Mouse (Mus musculus) heart, postnatal 25 days (tissue): ENCODE measurements around the gene Gm3468. TPM values are rescaled to one million over a fixed set of nuclear protein-coding genes. Genes with fewer than 3 reads are reported as not detected.
A peak's percentile ranks its signal among the peaks of the same experiment; 100 is the strongest.
"Not testable (repeated sequence)": the region's sequence is repeated elsewhere in the genome, so short reads cannot be mapped to it uniquely, and the experiment has no call there.

Experiments
- DNase-seq: peaks from one replicate; pipeline ENCODE4 v3.0.0; 2022; ENCODE audit warnings: low spot score
- intact Hi-C: fragments of 180-260 bp; cut with DNase I; formaldehyde crosslinking; loops from one replicate; pipeline ENCODE4 v1.15.1; 2025
- total RNA-seq, 2 experiments: library from RNA; stranded (reverse); gene quantifications; 2 replicates each; pipeline ENCODE4 v1.2.3; 2021

Gm3468 gene
- total RNA-seq = under 1 TPM in 1 of 2 experiments, not detected in 1; 0.16 TPM

DNA sequence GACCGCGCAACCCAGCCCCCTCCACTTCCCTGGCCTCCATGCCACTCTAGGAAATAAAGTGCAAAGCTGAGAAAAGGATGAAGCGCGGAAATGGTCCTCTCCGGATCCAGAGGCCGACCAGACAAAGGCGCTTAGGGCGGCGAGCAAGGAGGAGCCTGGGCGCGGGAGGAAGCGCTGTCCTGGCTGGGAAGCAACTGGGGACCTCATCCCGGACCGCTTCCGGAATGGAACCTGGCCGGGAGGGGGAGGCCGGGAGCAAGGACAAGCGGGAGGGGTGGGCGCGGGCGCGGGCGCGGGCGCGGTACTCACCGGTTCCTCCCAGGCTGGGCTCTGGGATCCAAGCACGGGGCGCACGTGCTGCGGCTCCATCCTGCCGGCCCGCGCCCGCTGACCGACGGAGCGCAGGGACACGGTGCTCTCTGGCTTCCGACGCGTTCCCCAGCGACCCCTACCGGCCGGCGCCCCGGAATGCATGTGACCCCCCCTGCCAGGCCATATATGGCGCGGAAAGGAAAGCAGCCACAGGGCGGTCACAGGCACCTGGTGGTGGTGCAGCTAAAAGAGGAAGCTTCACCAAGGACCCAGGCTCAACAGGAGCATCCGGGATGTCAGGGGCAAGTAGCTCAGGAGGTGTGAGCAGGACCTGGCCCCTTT is at the start of gene Gm3468:
Gene Gm3468 (minus strand): TSS at position 394 of the 654 bp plus-strand sequence.
- DNase-seq = peak; percentile 14
- intact Hi-C loops = not testable (repeated sequence)

DNA sequence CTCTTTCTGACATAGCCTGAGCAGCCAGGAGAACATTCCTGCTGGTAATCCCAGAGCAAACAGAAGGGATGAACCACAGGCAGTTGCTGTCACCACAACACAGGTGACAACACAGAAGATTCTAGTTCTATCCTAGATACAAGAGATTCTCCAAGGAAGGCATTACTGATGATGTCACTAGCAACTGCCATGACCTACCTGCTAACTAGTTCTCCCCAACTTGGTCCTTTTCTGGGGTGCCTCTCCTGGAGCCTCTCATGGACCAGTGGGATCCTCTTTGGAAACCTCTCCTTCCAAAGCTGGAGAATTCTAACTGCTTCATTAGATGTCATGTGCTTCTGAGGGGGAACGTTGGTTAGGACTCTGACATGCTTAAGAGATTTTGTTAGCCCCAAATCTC is 17.2 kb upstream of the Gm3468 start, which contains the start of gene Gm3476:
Gene Gm3476 (minus strand): TSS at position 101 of the 400 bp plus-strand sequence.
- intact Hi-C loops, DNase-seq: not testable (repeated sequence)

DNA sequence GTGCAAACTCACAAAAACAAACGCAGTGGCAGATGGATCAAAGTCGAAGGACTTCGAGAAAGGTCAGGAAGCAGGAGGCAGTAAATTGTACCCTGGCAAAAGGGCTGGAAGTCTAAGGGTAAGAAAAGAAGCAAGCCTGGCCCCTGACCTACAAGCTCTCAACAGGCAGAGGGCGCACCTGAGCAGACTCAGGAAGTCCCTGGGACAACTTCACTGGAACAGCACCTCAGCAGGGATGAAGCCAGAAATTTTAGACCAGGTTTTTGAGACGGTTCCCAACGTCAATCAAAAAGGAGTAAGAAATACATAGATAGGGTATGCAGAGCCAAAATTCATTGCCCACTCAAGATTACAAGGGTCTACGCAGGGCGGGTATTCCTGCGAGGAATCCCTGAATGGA is 965 bp downstream of the Gm3468 start:
- intact Hi-C loops, DNase-seq: not testable (repeated sequence)

DNA sequence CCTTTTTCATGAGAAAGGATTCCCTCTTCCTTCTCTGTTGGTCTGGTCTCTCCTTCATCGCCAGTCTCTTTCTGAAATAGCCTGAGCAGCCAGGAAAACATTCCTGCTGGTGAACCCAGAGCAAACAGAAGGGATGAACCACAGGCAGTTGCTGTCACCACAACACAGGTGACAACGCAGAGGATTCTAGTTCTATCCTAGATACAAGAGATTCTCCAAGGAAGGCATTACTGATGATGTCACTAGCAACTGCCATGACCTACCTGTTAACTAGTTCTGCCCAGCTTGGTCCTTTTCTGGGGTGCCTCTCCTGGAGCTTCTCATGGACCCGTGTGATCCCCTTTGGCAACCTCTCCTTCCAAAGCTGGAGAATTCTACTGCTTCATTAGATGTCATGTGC is 14.6 kb downstream of the Gm3468 start, which contains the start of gene Gm8206:
Gene Gm8206 (minus strand): TSS at position 101 of the 400 bp plus-strand sequence.
- DNase-seq, intact Hi-C loops: not testable (repeated sequence)

- DNase-seq, intact Hi-C loops: not testable (repeated sequence)
Measured at GRCm38 (mm10) chr14:6058167-6058566, 50.3 kb downstream of the Gm3468 start, which contains the start of gene Gm6337. Gene Gm6337 (minus strand): TSS chr14:6058267.

Other genes with a start within 250 kb of the Gm3468 start
- gene Gm8237, start 228.3 kb downstream of the Gm3468 start, total RNA-seq = under 1 TPM in 1 of 2 experiments, not detected in 1; 0.42 TPM
- under 1 TPM; 0.13 to 0.25 TPM for gene Gm3248, start 146.9 kb downstream of the Gm3468 start, total RNA-seq
- gene Gm3453, start 129.5 kb downstream of the Gm3468 start, total RNA-seq = not detected
- not detected for gene Gm6337, start 50.4 kb downstream of the Gm3468 start, total RNA-seq
- not detected for gene Gm8206, start 14.7 kb downstream of the Gm3468 start, total RNA-seq
- not detected for gene Gm3476, start 17.1 kb upstream of the Gm3468 start, total RNA-seq
- gene Gm21560, start 110.6 kb upstream of the Gm3468 start, total RNA-seq = under 1 TPM; 0.26 to 0.31 TPM
- gene Gm3411, start 178.6 kb upstream of the Gm3468 start, total RNA-seq = under 1 TPM; 0.17 to 0.34 TPM
- gene Gm21103, start 196.2 kb upstream of the Gm3468 start, total RNA-seq = not detected
- not detected for gene Gm3618, start 235.0 kb upstream of the Gm3468 start, total RNA-seq